Mouse (Mus musculus) hindlimb bud, embryonic 11.5 days (tissue): ENCODE results near the gene Spg11.

ENCODE experiments used
- DNase-seq: peaks from one replicate; pipeline ENCODE4 v3.0.0-alpha.2; 2012; ENCODE audit warnings: low read depth, low spot score; ENCODE audit errors: extremely low spot score

The Spg11 gene

GRCm38 (mm10) chr2:122117961-122118958, at the start of gene Spg11:
Gene Spg11 (minus strand): TSS chr2:122118386.
- peak; percentile 85 for DNase-seq

GRCm38 (mm10) chr2:122164293-122164692, 46.1 kb upstream of the Spg11 start:
- DNase-seq = no peak

- DNase-seq = no peak
Observed at GRCm38 (mm10) chr2:122163430-122164195, 45.4 kb upstream of the Spg11 start.

- no peak for DNase-seq
Observed at GRCm38 (mm10) chr2:122162529-122162928, 44.3 kb upstream of the Spg11 start.

- DNase-seq = no peak
Observed at GRCm38 (mm10) chr2:122161542-122161941, 43.4 kb upstream of the Spg11 start.

- no peak for DNase-seq
Observed at GRCm38 (mm10) chr2:122160680-122161079, 42.5 kb upstream of the Spg11 start, which contains the start of gene Trim69. Gene Trim69 (plus strand): TSS chr2:122160700.

- DNase-seq = no peak
Observed at GRCm38 (mm10) chr2:122159667-122160066, 41.5 kb upstream of the Spg11 start.

GRCm38 (mm10) chr2:122158362-122158802, 40.2 kb upstream of the Spg11 start:
- DNase-seq = no peak

- DNase-seq = no peak
Observed at GRCm38 (mm10) chr2:122157561-122157960, 39.4 kb upstream of the Spg11 start.

GRCm38 (mm10) chr2:122156051-122156700, 38.0 kb upstream of the Spg11 start:
- no peak for DNase-seq

GRCm38 (mm10) chr2:122155292-122155691, 37.1 kb upstream of the Spg11 start:
- DNase-seq = no peak

- DNase-seq = no peak
Observed at GRCm38 (mm10) chr2:122154479-122154878, 36.3 kb upstream of the Spg11 start.

- no peak for DNase-seq
Observed at GRCm38 (mm10) chr2:122153681-122154365, 35.6 kb upstream of the Spg11 start.

- no peak for DNase-seq
Observed at GRCm38 (mm10) chr2:122152850-122153249, 34.7 kb upstream of the Spg11 start.

GRCm38 (mm10) chr2:122151221-122151620, 33.0 kb upstream of the Spg11 start:
- no peak for DNase-seq

- DNase-seq = no peak
Observed at GRCm38 (mm10) chr2:122149716-122150115, 31.5 kb upstream of the Spg11 start.

GRCm38 (mm10) chr2:122149316-122149715, 31.1 kb upstream of the Spg11 start:
- no peak for DNase-seq

- DNase-seq = no peak
Observed at GRCm38 (mm10) chr2:122148242-122148917, 30.2 kb upstream of the Spg11 start.

GRCm38 (mm10) chr2:122147508-122148241, 29.5 kb upstream of the Spg11 start, which contains the start of gene B2m:
Gene B2m (plus strand): TSS chr2:122147686.
- DNase-seq = peak; percentile 92
